Comparison of ENCODE assay signal across 8 mouse cellular contexts in the genomic region with DNA sequence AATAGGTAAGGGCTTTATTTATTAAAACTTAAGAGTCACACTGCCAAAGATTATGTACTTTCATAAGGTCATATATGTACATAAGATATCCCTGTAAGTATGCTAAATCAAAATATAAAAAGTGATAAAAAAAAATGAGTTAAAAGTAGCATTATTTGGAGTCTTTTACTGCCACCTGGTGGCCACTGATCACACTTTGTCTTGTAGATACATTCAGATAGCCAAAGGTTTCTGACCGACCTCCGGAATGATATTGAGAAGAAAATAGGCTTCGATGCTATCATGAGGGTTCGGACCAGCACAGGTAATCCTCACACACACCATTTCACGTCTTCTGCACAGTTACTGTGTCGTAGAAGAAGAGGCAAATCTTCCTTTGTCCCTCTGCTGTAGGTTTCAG. TPM values are rescaled to one million over a fixed set of nuclear protein-coding genes. Genes with fewer than 3 reads are reported as not detected.
DNase-seq lines count a peak whose midpoint lies in the region; ATAC-seq and TF ChIP-seq lines count a peak whose summit lies in the region.
"Had no signal": no experiment of that assay in that cellular context is flagged by ENCODE, and none has a peak within 500 bp of the region (broad histone marks: within the 10 kb centered on the region; RNA-seq: fewer than 3 reads in every experiment).

No protein-coding gene starts in this region.

- peak; percentile 8 for DNase-seq in kidney, adult 11 months
- DNase-seq in B cell, adult 2 months: peak; percentile 63 to 65
- peak; percentile 72 for DNase-seq in CH12.LX (ENCODE audit: extremely low read depth)
- peak; percentile 59 for DNase-seq in embryo, embryonic 11.5 days (ENCODE audit: low read depth, low spot score)
- peak; percentile 45 for DNase-seq in left cerebral cortex, postnatal 4 days
- DNase-seq in skeletal muscle tissue, adult 2 months (ENCODE audit: low read depth, low spot score): peak; percentile 47

- TF ChIP-seq RAD21 in CH12.LX (IDR thresholded peaks at IDR 0.05; ENCODE audit: low read depth, low read length): peak; percentile 73

- no peak overlapping the region for H3K4me3 ChIP-seq in kidney, embryonic 16.5 days (ENCODE audit: low read length)
- no peak overlapping the region for H3K4me3 ChIP-seq in CH12.LX (replicated peaks in 1 of 3; ENCODE audit: low read depth in 2 of 3, low read length in 2 of 3, poor library complexity in 1 of 3)
- H3K4me3 ChIP-seq: limb, embryonic 15.5 days had no signal

- H3K4me1 ChIP-seq in kidney, embryonic 16.5 days (ENCODE audit: insufficient read depth, low read length): no peaks in the 10 kb centered on the region
- H3K4me1 ChIP-seq in CH12.LX (ENCODE audit: control insufficient read depth in 1 of 2, insufficient read depth in 2 of 2): peaks cover 18 to 77% of the 10 kb centered on the region in 2 experiments
- H3K4me1 ChIP-seq: limb, embryonic 15.5 days had no signal

- H3K27ac ChIP-seq in kidney, embryonic 16.5 days (ENCODE audit: low read length): no peak overlapping the region
- H3K27ac ChIP-seq in CH12.LX (ENCODE audit: insufficient read depth, low read depth): no peak overlapping the region
- H3K27ac ChIP-seq: limb, embryonic 15.5 days had no signal

- H3K4me2 ChIP-seq in kidney, embryonic 16.5 days (replicated peaks; ENCODE audit: low read depth, low read length): no peak overlapping the region
- H3K4me2 ChIP-seq in CH12.LX (ENCODE audit: insufficient read depth, low read depth, poor library complexity, severe bottlenecking): no peak overlapping the region
- H3K4me2 ChIP-seq: limb, embryonic 15.5 days had no signal

- no peak for TF ChIP-seq EP300 in CH12.LX (IDR thresholded peaks at IDR 0.05; ENCODE audit: low read length)

- TF ChIP-seq POLR2A in CH12.LX (IDR thresholded peaks at IDR 0.05; ENCODE audit: low read depth, low read length): no peak

- no peak for ATAC-seq in kidney, embryonic 16.5 days (ENCODE audit: low FRiP score, low TSS enrichment)

- WGBS in kidney, embryonic 16.5 days: 77% methylated on average over 6 of the region's 6 CpGs

- peaks cover 32% of the 10 kb centered on the region for H3K36me3 ChIP-seq in kidney, embryonic 16.5 days (ENCODE audit: insufficient read depth, low read length)
- H3K36me3 ChIP-seq in CH12.LX (replicated peaks in 1 of 2; ENCODE audit: control insufficient read depth in 1 of 2, insufficient read depth in 1 of 2, low read length in 1 of 2): peaks cover 52 to 80% of the 10 kb centered on the region in 2 experiments

- dilution Hi-C loops in CH12.LX (cut with MboI; ENCODE audit: extremely low pct_ligation_motif_present, extremely low pct_unique_long_range_greater_than_20kb, low sequenced_read_pairs): no loop called here

- intact Hi-C loops in left cerebral cortex, postnatal 4 days (cut with DNase I): loop anchor here (2.0 kb wide), 2 partner anchors 118 to 192 kb away; no protein-coding TSS in a partner anchor

- peak; percentile 45 to 71; a peak in 3 of 4 replicates for TF ChIP-seq CTCF in CH12.LX (conservative IDR thresholded peaks at IDR 0.05 in 1 of 2, IDR thresholded peaks at IDR 0.05 in 1 of 2; ENCODE audit: low read depth in 2 of 2, low read length in 2 of 2)

- H3K79me2 ChIP-seq in CH12.LX (replicated peaks; ENCODE audit: control insufficient read depth, extremely low read depth, insufficient read depth, poor library complexity, severe bottlenecking): no peaks in the 10 kb centered on the region; the same call in 1 of the 2 replicates

- H3K9ac ChIP-seq in kidney, embryonic 16.5 days (replicated peaks; ENCODE audit: low read length): no peak overlapping the region
- H3K9ac ChIP-seq in CH12.LX (ENCODE audit: insufficient read depth, low read depth): no peak overlapping the region
- H3K9ac ChIP-seq: limb, embryonic 15.5 days had no signal

- H3K27me3 ChIP-seq in kidney, embryonic 16.5 days (ENCODE audit: insufficient read depth, low read length): no peaks in the 10 kb centered on the region
- no peaks in the 10 kb centered on the region for H3K27me3 ChIP-seq in CH12.LX (replicated peaks)
- H3K27me3 ChIP-seq: limb, embryonic 15.5 days had no signal

- in situ Hi-C loops in CH12.LX (cut with MboI; ENCODE audit: low pct_ligation_motif_present, low pct_unique_long_range_greater_than_20kb, low sequenced_read_pairs): loop anchor here (10.0 kb wide), 1 partner anchor 178 kb away; no protein-coding TSS in a partner anchor

- H3K9me3 ChIP-seq in kidney, embryonic 16.5 days (ENCODE audit: low read length): no peaks in the 10 kb centered on the region
- no peaks in the 10 kb centered on the region for H3K9me3 ChIP-seq in CH12.LX (replicated peaks; ENCODE audit: low read length)
- H3K9me3 ChIP-seq: limb, embryonic 15.5 days had no signal

TF ChIP-seq in CH12.LX, 34 proteins besides CTCF, POLR2A, EP300 and RAD21:
- peak; percentile 90 for TF ChIP-seq ZNF384 (IDR thresholded peaks at IDR 0.05; ENCODE audit: low read depth, low read length)
- no peak for TF ChIP-seq ZMIZ1 (IDR thresholded peaks at IDR 0.05; ENCODE audit: low read depth, low read length)
- TF ChIP-seq SMC3 (IDR thresholded peaks at IDR 0.05; ENCODE audit: low read depth, low read length): peak; percentile 65

RNA-seq across cellular contexts. Expression of a gene that starts 32.7 kb away (rescaled TPM):
- 29.5 and 30.7 TPM in 2 replicates for polyA plus RNA-seq in kidney, embryonic 16.5 days (2015; fragmentation: Nextera tagmentation; extraction: Ambion mirVana)
- total RNA-seq in CH12.LX (2012; rRNA removed): 5.7 and 6.0 TPM in 2 replicates
- total RNA-seq in CH12.LX (2014; rRNA removed): 8.1 and 8.7 TPM in 2 replicates
- polyA plus RNA-seq in CH12.LX (2012; ENCODE audit: insufficient read length, low read depth): 12.8 and 13.3 TPM in 2 replicates
- total RNA-seq in left cerebral cortex, postnatal 4 days (2021): 10 to 100 TPM; 17.9 to 19.7 TPM

Comparison
In these comparisons a context has a peak if more than half of its experiments do, and no peak if none do; other contexts are left out.
1. DNase-seq: peak in every context shown above with its lines; median percentile 72 in CH12.LX; 64 in B cell, adult 2 months; 59 in embryo, embryonic 11.5 days; 47 in skeletal muscle tissue, adult 2 months; 45 in left cerebral cortex, postnatal 4 days; 8 in kidney, adult 11 months.